Mouse (Mus musculus) hindlimb bud, embryonic 11.5 days (tissue): ENCODE measurements around the gene Cers6.

ENCODE experiments used
- DNase-seq: peaks from one replicate; pipeline ENCODE4 v3.0.0-alpha.2; 2012; ENCODE audit warnings: low read depth, low spot score; ENCODE audit errors: extremely low spot score

The Cers6 gene

DNA sequence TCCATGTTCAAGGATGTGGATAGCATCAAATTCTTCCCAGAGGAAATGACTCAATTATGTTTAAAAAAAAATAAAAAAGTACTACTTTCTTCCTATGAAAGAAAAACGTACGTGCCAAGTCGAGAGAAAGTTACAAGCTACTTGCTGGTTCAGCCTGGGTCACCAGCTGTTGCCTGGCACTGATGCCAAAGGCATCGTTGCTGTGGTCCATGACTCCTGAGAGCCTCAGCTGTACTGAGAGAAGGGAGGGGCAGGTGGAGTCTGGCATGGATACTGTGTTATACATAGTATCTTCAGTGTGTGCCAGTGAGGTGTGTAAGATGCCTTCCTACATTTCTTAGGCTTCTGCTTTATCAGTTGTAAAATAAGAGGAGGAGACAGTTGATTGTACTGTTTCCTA is 277.5 kb downstream of the Cers6 start:
- no peak for DNase-seq

DNA sequence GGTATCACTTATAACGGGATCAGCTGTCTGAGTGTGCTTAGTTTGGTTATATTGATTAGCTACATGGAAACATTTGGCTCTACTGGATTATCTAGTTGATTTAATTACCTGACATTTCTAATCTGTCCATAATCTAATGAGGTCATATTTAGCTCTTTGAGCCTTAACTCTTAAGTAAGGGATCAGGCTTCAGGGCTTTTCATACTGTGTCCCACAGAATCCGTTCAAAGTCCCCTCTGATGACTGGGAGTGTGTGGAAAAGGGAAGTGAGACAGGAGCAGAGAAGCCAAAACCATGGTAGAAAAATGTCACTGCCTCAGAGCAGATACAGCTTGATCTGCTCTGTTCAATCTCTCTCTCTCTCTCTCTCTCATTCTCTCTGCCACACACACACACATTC is 279.0 kb downstream of the Cers6 start:
- no peak for DNase-seq

DNA sequence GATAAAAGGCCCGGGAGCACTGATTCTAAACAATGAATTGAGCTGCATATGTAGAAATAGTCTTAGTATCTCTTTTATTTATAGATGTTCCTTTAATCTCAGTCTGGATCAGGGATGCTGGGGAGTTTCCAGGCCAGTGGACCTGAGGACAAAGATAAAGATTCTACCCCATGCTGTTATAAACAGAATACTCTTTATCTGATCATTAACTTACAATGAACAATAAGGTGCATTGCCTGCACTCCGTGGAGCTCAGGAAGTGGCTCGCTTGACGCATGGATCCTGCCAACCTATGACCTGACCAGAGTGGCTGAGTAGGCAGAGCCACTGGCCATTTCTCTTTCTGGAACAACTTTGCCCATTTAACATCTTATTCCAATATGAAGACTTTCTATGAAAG is 279.6 kb downstream of the Cers6 start:
- DNase-seq, result no peak

DNA sequence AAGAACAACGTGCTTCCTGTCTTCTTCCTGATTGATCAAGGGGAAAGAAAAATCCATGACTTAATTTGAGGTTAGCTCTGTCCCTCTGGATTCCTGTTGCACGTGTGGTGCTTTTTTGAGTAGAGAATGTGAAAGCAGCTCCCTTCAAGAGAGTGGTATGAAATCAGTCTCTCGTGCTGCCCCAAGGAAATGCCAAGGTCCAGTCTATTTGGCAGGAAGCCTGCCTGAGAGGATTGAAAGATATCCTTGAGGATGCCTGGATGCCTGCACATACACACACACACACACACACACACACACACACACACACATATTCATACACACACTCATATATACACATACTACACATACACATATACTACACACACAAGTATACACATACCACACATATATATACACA is 287.4 kb downstream of the Cers6 start:
- no peak for DNase-seq

DNA sequence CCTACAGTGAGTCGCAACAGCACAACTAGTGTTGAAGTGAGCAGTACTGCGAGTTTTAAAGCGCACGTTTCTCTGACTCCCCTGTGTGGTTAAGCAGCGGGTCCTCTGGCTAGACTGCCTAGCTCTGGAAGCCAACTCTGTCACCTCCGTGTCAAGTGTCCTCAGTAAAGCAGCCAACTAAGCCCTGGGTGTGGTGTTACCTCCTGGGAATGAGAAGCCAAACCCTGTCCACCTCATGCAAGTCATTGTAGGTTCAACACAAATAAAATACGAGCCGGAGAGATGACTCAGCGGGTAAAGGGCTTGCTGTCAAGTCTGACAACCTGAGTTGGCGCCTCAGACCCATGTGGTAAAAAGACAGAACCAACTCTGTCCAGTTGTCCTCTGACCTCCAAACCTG is 287.9 kb downstream of the Cers6 start:
- no peak for DNase-seq

DNA sequence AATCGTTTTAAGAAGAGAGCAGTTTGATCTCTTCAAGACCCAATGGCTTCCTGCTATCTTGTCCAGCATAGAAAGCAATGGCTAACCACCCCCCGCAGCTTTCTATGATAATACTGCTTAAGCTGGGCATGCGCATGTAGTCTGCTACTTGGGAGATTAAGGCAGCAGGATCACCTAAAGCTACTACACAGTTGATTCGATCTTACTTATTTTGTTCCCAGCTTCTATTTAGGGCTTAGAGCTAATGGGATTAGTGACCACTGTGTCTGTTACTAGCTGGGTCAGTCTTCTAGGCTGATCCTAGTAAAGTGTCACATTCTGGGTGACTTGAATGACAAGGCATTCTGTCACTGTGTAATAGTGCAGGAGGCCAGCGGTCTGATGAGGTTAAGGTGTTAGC is 289.6 kb downstream of the Cers6 start:
- DNase-seq, result no peak

DNA sequence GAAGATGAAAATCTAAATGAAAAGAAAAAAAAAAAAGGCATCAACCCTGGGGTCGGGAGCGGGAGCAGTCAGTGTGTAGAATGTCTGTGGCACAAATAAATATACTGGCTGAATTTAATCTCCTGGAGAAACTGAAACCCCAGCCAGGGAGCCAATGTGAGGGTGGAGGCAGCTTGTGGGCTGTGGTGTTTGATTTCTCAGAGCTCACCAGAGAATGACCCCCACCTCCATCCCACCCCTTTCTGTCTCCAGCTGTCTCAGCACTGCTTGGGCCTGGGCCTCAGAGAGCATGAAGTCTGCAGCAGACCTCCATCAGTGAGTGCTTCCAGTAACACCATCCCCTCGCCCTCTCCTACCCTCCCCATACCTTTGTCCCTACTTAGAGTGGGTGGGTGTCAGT is 294.6 kb downstream of the Cers6 start:
- DNase-seq, result no peak

DNA sequence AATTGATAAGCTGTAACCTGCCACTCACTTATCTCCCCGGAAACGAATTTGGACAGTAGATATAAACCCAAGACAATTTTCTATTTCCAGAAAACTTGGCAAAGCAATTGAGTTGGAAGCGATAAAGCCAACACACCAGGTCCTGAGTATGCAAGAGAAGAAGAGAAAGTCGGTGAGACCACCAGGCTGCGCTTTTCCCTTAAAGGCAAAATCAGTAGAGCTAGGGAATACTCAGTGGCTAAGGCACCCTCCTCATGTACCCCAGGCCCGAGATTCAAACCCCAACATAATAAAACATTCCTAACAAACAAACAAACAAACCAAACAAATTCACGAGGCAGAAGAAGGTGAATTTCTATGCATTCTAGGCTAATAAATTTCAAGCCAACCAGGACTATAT is 295.0 kb downstream of the Cers6 start:
- DNase-seq, result no peak

DNA sequence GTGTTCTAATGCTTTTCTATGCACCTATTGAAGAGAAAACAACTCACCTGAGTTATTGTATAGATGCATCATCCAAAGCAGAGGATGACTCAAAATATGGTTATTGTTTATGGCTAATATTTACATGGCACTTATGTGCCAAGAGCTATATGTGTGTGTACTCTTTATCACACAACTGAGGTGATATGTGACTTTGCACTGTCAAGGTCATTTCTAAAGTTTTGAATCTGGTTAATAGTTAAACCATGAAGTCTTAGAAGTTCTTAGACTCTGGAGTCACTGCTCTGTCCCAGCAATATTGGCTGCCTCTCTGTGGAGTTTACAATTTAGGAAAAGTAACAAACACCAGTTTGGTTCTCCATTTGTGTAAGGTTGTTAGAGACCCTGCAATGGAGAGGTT is 297.7 kb downstream of the Cers6 start:
- no peak for DNase-seq
